In genomic region chr16:92052569-92052968, GRCm38 (mm10) we compare ENCODE assay signal across 33 mouse cellular contexts. TPM values are rescaled to one million over a fixed set of nuclear protein-coding genes. Genes with fewer than 3 reads are reported as not detected.
"Had no signal": no experiment of that assay in that cellular context is flagged by ENCODE, and none has a peak within 500 bp of the region (broad histone marks: within the 10 kb centered on the region; RNA-seq: fewer than 3 reads in every experiment).

No protein-coding gene starts in this region.

- H3K27me3 ChIP-seq: heart, embryonic 13.5 days; heart, embryonic 15.5 days; hindbrain, embryonic 15.5 days; kidney, embryonic 15.5 days; limb, embryonic 12.5 days had no signal

- H3K9me3 ChIP-seq: heart, embryonic 15.5 days; hindbrain, embryonic 15.5 days had no signal

- H3K27ac ChIP-seq: heart, adult 2 months; heart, embryonic 13.5 days; heart, embryonic 15.5 days; hindbrain, embryonic 13.5 days; hindbrain, embryonic 15.5 days; hindbrain, postnatal 0 days; kidney, embryonic 15.5 days; kidney, postnatal 0 days; limb, embryonic 10.5 days; limb, embryonic 12.5 days had no signal

- ATAC-seq: forebrain, postnatal 0 days; hindbrain, postnatal 0 days had no signal

- H3K4me3 ChIP-seq: heart, adult 2 months; heart, embryonic 13.5 days; heart, embryonic 15.5 days; hindbrain, embryonic 13.5 days; hindbrain, embryonic 15.5 days; kidney, embryonic 15.5 days; limb, embryonic 10.5 days; limb, embryonic 12.5 days had no signal

- DNase-seq: forebrain, postnatal 0 days; gastrocnemius, postnatal 14 days; gastrocnemius, postnatal 36 days; heart, adult 11 months; heart, adult 2 months; heart, postnatal 14 days; heart, postnatal 36 days; kidney, adult 11 months; kidney, adult 2 months; kidney, adult 9 months; kidney, postnatal 14 days; kidney, postnatal 36 days; layer of hippocampus, adult 9-11 months; layer of hippocampus, postnatal 36 days had no signal

- H3K36me3 ChIP-seq: heart, embryonic 13.5 days; heart, embryonic 15.5 days; hindbrain, embryonic 13.5 days; hindbrain, embryonic 15.5 days; kidney, embryonic 15.5 days; limb, embryonic 12.5 days had no signal

- H3K4me1 ChIP-seq: kidney, embryonic 15.5 days had no signal

- H3K9ac ChIP-seq: forebrain, postnatal 0 days; heart, embryonic 13.5 days; heart, embryonic 15.5 days; hindbrain, embryonic 13.5 days; hindbrain, embryonic 15.5 days; kidney, embryonic 15.5 days; limb, embryonic 12.5 days had no signal

- H3K4me2 ChIP-seq: heart, embryonic 11.5 days; heart, embryonic 13.5 days; heart, embryonic 15.5 days; hindbrain, embryonic 13.5 days; hindbrain, embryonic 15.5 days; kidney, embryonic 15.5 days; limb, embryonic 12.5 days had no signal

RNA-seq across cellular contexts. Expression of gene Gm49711, which starts 5.5 kb away (rescaled TPM):
- total RNA-seq: forebrain, postnatal 0 days; gastrocnemius, adult 18-20 months; gastrocnemius, adult 8-10 months; gastrocnemius, postnatal 14 days; gastrocnemius, postnatal 36 days; heart, adult 2 months; heart, postnatal 14 days; heart, postnatal 36 days; hematopoietic stem cell, adult 5-6 weeks; hindbrain, postnatal 0 days; layer of hippocampus, adult 18-20 months; layer of hippocampus, postnatal 14 days; layer of hippocampus, postnatal 36 days; left cerebral cortex, adult 18-20 months; left cerebral cortex, postnatal 36 days had no signal
- polyA plus RNA-seq: heart, adult 2 months; heart, embryonic 15.5 days; intestine, embryonic 14.5 days; kidney, adult 2 months; large intestine, adult 2 months; limb, embryonic 12.5 days had no signal
